Mouse (Mus musculus) bone marrow macrophage, adult 2 months (primary cell): ENCODE results near the gene Cela1. TPM values are rescaled to one million over a fixed set of nuclear protein-coding genes. Genes with fewer than 3 reads are reported as not detected.

ENCODE experiments used
- H3K27ac ChIP-seq: 2 replicates; pipeline ENCODE4 v1.5.1; 2012; ENCODE audit warnings: low read depth, low read length; ENCODE audit not compliant: insufficient read depth
- H3K4me1 ChIP-seq: 2 replicates; pipeline ENCODE4 v1.6.1; 2012; ENCODE audit warnings: low read length; ENCODE audit not compliant: control insufficient read depth, insufficient read depth
- H3K4me3 ChIP-seq: 2 replicates; pipeline ENCODE4 v1.5.1; 2012; ENCODE audit warnings: mild to moderate bottlenecking, low read length, moderate library complexity; ENCODE audit not compliant: insufficient read depth
- CTCF ChIP-seq: IDR thresholded peaks from 2 replicates; pipeline ENCODE4 v1.5.1; 2012; ENCODE audit warnings: low read depth, mild to moderate bottlenecking, low read length, moderate library complexity
- POLR2A ChIP-seq: IDR thresholded peaks from 2 replicates; pipeline ENCODE4 v1.6.1; 2012; ENCODE audit warnings: mild to moderate bottlenecking, low read depth, low read length, borderline replicate concordance
- polyA plus RNA-seq: library from polyadenylated mRNA; stranded (reverse); fragments of >200 nt; gene quantifications from 2 replicates; pipeline ENCODE4 v1.2.4, GENCODE M21; 2012; ENCODE audit not compliant: missing spikeins, insufficient read depth, insufficient read length

Gene Cela1
- polyA plus RNA-seq, 1 experiment, result 4.9 TPM

DNA sequence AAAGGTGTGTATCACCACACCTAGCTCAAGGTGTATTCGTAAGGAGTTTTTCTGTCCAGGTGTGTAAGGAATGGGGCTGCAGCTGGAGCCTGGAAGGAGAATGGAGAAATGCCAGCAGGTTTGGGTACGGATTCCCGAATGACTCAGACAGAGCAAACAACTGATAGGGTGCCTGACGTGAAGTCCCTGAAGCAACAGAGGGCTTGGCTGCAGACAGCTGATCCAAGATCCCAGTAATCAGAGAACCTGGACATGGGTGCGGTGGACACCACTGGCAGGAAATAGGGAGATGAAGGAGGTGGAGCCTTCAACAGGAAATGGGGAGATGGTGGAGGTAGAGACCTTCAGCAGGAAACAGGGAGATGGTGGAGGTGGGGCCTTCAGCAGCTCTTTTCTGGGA is 55.4 kb downstream of the Cela1 start:
- H3K27ac ChIP-seq, result no peak overlapping the region
- no peak overlapping the region for H3K4me3 ChIP-seq
- H3K4me1 ChIP-seq, result peaks cover 8% of the 10 kb centered on the region
- TF ChIP-seq CTCF, result peak; percentile 10; the same call in 1 of the 2 replicates
- no peak for TF ChIP-seq POLR2A

DNA sequence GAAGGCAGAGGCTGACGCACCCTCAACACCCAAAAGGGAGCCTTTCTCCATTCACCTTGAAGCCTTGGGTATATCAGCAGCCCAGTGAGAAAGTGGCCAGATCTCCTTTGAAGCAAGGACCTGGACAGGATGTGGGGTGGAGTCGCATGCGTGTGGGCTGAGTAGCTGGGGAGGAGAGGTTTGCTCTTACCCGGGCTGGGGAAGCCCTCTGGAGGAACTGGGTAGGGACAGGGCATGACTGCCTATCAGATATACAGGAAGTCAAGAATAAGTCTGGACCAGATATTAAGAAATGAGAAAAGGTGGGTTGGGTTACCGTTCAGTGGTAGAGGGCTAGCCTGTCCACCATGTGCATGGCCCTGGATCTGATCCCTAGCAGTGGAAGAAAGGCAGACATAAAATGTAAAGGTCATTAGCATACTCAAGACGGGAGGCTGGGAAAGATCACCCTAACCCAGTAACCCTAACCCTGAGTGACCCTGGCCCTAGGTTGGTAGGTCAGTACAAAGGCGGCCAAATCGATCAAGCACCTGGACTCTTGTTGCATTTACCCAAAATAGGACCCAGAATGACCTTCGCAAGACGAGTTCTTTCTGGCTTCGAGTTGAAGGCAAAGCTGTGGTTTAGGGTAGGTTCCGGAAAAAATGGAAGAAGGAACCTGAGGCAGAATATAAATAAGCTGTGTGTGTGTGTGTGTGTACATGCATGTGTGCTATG is 56.1 kb downstream of the Cela1 start:
- TF ChIP-seq CTCF (no peak), POLR2A (no peak)
- Histone ChIP-seq H3K4me3 (no peak overlapping the region), H3K4me1 (peaks cover 8% of the 10 kb centered on the region), H3K27ac (no peak overlapping the region)

DNA sequence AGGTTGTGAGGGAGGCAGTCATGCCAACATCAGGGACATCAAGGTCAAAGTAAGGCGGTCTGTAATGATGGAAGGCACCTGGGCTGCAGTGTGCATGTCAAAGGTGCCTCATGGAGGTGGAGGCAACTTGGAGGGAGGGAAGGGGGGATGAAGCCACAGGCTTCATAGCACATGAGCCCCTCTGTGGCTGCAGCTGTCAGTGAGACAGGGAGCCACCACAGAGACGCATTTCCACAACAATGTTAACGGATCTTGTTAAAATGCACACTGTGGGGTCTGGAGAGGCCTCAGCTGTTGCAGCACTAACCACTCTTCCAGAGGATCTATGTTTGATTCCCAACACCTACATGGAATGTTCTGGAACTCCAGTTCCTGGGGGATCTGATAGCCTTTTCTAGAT is 57.6 kb downstream of the Cela1 start:
- peaks cover 8% of the 10 kb centered on the region for H3K4me1 ChIP-seq
- no peak overlapping the region for H3K4me3 ChIP-seq
- H3K27ac ChIP-seq, result no peak overlapping the region
- TF ChIP-seq POLR2A (no peak), CTCF (no peak)

DNA sequence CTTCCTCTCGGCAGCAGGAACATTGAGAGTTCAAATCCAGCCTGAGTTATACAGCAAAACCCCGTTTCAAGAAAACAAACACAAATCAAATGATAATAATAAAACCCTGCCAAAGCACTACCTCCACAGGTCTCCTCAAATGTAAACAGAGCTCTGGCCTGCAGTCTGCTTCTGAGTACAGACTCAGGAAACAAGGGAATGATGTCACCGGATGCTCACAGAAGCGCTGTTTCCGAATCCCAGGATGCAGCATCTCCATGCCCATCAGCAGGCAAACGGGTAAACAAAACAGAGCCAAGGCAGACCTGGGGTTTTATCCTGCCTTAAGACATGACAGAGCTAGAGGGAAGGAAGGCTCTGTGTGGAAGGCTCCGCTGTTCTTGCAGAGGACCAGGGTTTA is 58.9 kb downstream of the Cela1 start:
- Histone ChIP-seq H3K4me3 (no peak overlapping the region), H3K27ac (no peak overlapping the region), H3K4me1 (peaks cover 8% of the 10 kb centered on the region)
- TF ChIP-seq CTCF (no peak), POLR2A (no peak)

DNA sequence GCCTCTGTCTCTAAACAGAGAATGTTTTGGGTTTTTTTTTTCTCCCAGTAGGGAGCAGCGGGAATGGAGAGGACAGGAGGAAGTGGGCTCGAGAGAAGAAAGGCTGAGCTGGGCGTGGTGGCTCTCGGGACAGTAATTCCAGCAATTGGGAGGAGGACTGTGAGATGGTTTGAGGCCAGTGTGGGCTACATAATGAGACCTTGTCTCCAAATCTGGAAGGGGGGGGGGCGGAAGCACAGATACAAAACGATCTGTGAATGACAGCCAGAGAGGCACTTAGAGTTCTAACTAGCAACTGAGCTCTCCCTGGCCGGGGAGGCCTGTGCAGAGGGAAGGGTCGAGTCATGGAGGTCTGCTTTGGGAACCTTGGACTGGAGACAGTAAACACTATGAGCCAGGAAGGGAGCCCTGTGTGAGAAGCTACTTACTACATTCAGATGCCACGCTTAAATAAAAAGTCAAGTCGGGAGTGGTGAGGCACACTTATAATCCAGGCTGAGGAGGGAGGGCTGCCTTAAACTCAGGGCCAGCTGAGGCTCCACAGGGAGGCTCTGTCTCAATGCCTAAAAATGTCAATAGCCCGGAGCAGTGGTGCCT is 59.8 kb downstream of the Cela1 start:
- Histone ChIP-seq H3K4me3 (no peak overlapping the region), H3K4me1 (peaks cover 13% of the 10 kb centered on the region), H3K27ac (no peak overlapping the region)
- TF ChIP-seq POLR2A (no peak), CTCF (no peak)

DNA sequence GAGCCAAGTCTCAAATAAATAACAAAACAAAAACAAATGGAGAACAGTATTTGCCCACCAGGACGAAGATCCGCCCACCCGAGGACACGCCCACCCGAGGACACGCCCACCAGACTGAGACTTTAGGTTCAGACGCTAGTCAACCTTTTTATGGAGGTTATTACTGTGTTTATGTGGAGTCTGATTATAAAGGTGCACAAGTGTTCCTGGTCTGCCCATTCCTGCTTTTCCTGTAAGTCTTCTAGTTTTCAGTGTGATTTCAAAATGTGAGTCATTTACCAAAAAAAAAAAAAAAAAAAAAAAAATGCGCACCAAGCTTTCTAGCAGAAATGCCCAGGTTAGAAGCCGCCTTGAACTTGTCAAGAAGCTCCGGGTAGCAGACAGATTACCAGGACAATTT is 60.4 kb downstream of the Cela1 start:
- no peak overlapping the region for H3K4me3 ChIP-seq
- H3K4me1 ChIP-seq, result peaks cover 18% of the 10 kb centered on the region
- H3K27ac ChIP-seq, result no peak overlapping the region
- TF ChIP-seq POLR2A (no peak), CTCF (no peak)

DNA sequence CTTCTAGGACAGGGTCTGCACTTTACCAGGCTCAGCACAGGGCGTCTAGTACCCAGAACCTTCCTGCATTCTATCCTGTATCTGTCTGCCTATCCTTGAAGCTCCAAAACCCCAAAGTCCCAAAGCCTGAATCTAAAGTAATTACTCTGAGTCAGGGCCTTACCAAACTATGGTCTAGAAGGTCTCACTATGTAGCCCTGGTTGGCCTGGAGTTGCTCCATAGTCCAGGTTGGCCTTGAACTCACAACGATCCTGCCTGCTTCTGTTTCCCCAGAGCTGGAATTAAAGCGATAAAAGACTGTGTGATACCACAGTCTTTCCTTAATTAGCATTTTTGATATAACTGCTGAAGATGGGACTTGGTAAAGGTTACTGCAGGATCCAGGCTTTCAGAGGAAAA is 63.3 kb downstream of the Cela1 start:
- H3K4me1 ChIP-seq, result peaks cover 28% of the 10 kb centered on the region
- no peak overlapping the region for H3K27ac ChIP-seq
- TF ChIP-seq POLR2A (no peak), CTCF (no peak)
- H3K4me3 ChIP-seq, result no peak overlapping the region

Other genes starting within 250 kb of the Cela1 start
- gene Letmd1, start 218.9 kb downstream of the Cela1 start, polyA plus RNA-seq, result 41.7 and 45.7 TPM in 2 replicates
- gene Csrnp2, start 192.4 kb downstream of the Cela1 start, polyA plus RNA-seq, result 2.2 and 2.8 TPM in 2 replicates
- 9.4 and 10.2 TPM in 2 replicates for gene Tfcp2, start 135.9 kb downstream of the Cela1 start, polyA plus RNA-seq
- 23.4 and 27.0 TPM in 2 replicates for gene Pou6f1, start 87.9 kb downstream of the Cela1 start, polyA plus RNA-seq
- 466 and 503 TPM in 2 replicates for gene Dazap2, start 72.6 kb downstream of the Cela1 start, polyA plus RNA-seq
- 94.1 and 103 TPM in 2 replicates for gene Smagp, start 51.0 kb downstream of the Cela1 start, polyA plus RNA-seq
- gene Bin2, start 18.4 kb downstream of the Cela1 start, polyA plus RNA-seq, result 132 and 135 TPM in 2 replicates
- 11.5 and 14.9 TPM in 2 replicates for gene Galnt6, start 41.5 kb upstream of the Cela1 start, polyA plus RNA-seq
- 0.85 TPM in 1 of 2 replicates, not detected in the other for gene Slc4a8, start 73.8 kb upstream of the Cela1 start, polyA plus RNA-seq
- not detected in 2 replicates for gene Scn8a, start 181.9 kb upstream of the Cela1 start, polyA plus RNA-seq